Mouse (Mus musculus) testis, adult 2 months (tissue): Measurements from ENCODE around the gene Sfn. TPM values are rescaled to one million over a fixed set of nuclear protein-coding genes. Genes with fewer than 3 reads are reported as not detected.

Experiments used
- H3K27ac ChIP-seq: fragments of 200-500 bp; 2 replicates; pipeline ENCODE4 v1.5.1; 2012; ENCODE audit warnings: low read depth, low read length; ENCODE audit not compliant: control insufficient read depth, insufficient read depth
- H3K27me3 ChIP-seq: fragments of 200-500 bp; 2 replicates; pipeline ENCODE4 v1.6.1; 2012; ENCODE audit warnings: mild to moderate bottlenecking, low read length, moderate library complexity; ENCODE audit not compliant: control insufficient read depth, insufficient read depth
- H3K36me3 ChIP-seq: fragments of 200-500 bp; 2 replicates; pipeline ENCODE4 v1.6.1; 2012; ENCODE audit warnings: mild to moderate bottlenecking, low read length; ENCODE audit not compliant: control insufficient read depth, insufficient read depth
- H3K4me1 ChIP-seq: fragments of 200-500 bp; 2 replicates; pipeline ENCODE4 v1.6.1; 2012; ENCODE audit warnings: low read length; ENCODE audit not compliant: control insufficient read depth, insufficient read depth
- H3K4me3 ChIP-seq: fragments of 200-500 bp; 2 replicates; pipeline ENCODE4 v1.5.1; 2012; ENCODE audit warnings: low read depth, mild to moderate bottlenecking, low read length, moderate library complexity, mixed read lengths; ENCODE audit not compliant: control insufficient read depth
- CTCF ChIP-seq: fragments of 200-500 bp; IDR thresholded peaks from 2 replicates; pipeline ENCODE4 v1.5.1; 2012; ENCODE audit warnings: low read depth, mild to moderate bottlenecking, inconsistent platforms, low read length, moderate library complexity; ENCODE audit not compliant: control insufficient read depth, insufficient read depth, insufficient replicate concordance
- POLR2A ChIP-seq: fragments of 200-500 bp; IDR thresholded peaks from 2 replicates; pipeline ENCODE4 v1.6.1; 2012; ENCODE audit warnings: low read depth, mild to moderate bottlenecking, inconsistent platforms, low read length, moderate library complexity; ENCODE audit not compliant: control insufficient read depth
- polyA plus RNA-seq: library from polyadenylated mRNA; depleted of rRNA; stranded (reverse); fragments of >200 nt; gene quantifications from 2 replicates; pipeline ENCODE4 v1.2.3, GENCODE M21; 2012

The Sfn gene
- polyA plus RNA-seq, 1 experiment: 1.1 TPM

DNA sequence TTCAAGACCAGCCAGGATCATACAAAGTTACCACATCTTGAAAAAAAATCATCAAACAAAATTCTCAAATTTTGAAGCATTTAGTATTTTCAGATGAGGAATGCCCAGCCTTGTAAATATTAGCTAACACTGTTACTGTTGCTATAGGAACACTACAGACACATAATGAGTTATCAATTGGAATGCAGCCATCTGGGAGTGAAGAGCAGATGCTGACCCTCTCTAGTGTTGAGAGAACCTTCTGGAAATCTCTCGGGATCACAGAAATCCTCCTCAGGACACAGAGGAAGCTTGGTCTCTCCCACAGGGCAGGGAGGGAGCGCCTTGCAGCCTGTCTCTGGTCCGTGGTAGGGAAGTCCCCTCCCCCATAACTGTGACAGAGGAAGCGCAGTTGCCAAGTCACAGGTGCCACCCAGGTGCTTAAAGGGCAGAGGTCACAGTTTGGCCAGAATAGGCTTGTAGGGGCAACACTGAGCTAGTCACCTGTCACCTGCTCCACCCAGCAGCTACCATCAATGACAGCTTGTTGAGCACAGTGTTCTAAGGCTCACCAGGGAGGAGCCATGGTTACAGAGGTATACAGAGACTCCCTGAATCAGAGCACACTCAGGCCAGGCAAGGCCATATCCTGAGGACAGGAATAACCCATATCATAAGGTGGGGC is 17.6 kb upstream of the Sfn start:
- Histone ChIP-seq H3K4me3 (no peak overlapping the region), H3K27me3 (no peaks in the 10 kb centered on the region), H3K36me3 (no peaks in the 10 kb centered on the region), H3K4me1 (peaks cover 2% of the 10 kb centered on the region; the same call in 1 of the 2 replicates), H3K27ac (no peak overlapping the region)
- TF ChIP-seq CTCF (no peak), POLR2A (no peak)

DNA sequence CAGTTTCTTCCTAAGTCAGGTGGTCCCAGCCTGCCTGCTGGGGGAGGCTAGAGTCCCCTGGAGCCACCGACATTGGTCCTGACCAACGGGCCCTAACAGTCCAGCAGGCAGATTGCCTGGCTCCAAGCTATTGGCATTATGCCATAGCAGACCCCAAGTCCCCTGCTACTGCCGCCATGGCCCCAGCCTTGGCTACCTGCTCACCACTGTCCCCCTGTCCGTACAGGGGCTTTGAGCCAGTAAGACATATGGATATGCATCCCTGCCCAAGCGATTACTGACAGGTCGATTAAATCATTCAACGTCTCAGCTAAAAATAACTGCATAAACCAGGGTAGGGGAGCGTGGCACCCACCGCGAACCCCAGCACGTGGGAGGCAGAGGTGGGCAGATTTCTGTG is 16.0 kb upstream of the Sfn start:
- no peaks in the 10 kb centered on the region for H3K27me3 ChIP-seq
- no peak overlapping the region for H3K4me3 ChIP-seq
- peaks cover 2% of the 10 kb centered on the region; the same call in 1 of the 2 replicates for H3K4me1 ChIP-seq
- no peaks in the 10 kb centered on the region for H3K36me3 ChIP-seq
- no peak for TF ChIP-seq CTCF
- no peak for TF ChIP-seq POLR2A
- no peak overlapping the region for H3K27ac ChIP-seq

DNA sequence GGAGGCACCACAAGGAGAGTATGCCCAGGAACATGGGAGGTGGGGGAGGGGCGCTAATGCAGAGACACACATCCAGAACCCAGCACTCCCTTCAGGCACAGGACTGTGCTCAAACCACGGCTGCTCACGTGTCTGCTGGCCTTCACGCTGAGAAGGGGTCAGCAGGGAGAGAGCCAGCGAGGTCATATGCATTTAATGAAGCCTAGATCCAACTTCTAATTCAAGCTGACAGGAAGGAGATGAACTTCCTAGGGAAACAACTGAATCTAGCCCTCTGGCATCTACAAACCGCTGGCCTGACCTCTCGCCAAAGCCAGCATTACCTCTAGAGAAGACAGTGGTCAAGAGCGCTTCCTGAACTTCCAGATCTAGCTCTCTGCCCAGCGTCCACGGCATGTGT is 13.4 kb upstream of the Sfn start:
- Histone ChIP-seq H3K36me3 (no peaks in the 10 kb centered on the region), H3K27me3 (no peaks in the 10 kb centered on the region), H3K4me3 (no peak overlapping the region), H3K27ac (no peak overlapping the region), H3K4me1 (peaks cover 2% of the 10 kb centered on the region; the same call in 1 of the 2 replicates)
- TF ChIP-seq POLR2A (no peak), CTCF (no peak)

DNA sequence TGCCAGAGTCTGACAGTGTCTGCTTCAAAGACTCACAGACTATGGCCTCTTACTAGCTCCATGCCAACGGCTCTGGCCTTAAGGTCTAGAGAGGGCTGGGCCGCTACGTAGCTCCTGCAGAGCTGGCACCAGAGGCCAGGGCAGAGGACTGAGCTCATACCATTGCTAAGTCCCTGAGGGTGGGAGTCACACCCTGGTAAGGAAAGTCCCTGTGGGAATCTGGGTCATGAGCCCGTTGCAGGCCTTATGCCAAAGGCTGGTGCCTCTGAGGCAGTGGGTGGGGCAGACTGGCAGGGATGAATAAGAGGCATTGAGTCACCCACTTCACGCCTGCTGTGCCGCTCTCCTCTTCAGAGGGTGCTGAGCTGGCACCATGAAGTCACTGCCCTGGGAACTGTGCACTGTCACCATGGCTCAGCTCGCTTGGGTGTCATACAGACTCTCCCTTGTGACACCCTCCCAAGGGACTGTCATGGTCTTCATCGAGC is 12.3 kb upstream of the Sfn start:
- no peaks in the 10 kb centered on the region for H3K36me3 ChIP-seq

DNA sequence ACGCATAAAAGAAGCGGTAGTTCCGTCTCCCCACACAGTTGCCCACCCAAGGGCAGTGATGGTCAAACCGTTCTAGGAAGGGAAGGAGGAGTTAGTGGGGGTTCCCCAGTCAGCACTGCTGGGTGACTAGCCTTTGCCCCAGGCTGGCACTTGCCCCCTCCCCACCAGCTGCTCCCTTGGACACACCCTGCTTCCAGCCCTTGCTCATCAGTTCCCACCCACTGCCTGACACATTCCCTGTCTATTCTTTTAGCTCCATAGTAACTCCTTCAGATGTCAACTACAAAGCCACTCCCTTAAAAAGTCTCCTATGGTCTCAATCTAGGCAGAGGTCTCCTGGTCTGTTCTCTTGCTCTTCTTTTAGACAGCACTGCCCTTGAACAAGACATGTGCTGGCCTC is 11.9 kb upstream of the Sfn start:
- no peak overlapping the region for H3K27ac ChIP-seq
- H3K27me3 ChIP-seq: no peaks in the 10 kb centered on the region
- no peaks in the 10 kb centered on the region for H3K4me1 ChIP-seq
- H3K4me3 ChIP-seq: no peak overlapping the region
- TF ChIP-seq CTCF (no peak), POLR2A (no peak)
- no peaks in the 10 kb centered on the region for H3K36me3 ChIP-seq

More for the DNA sequence above, 12.3 kb upstream of the Sfn start:
- Histone ChIP-seq H3K27ac (no peak overlapping the region), H3K4me3 (no peak overlapping the region), H3K4me1 (no peaks in the 10 kb centered on the region), H3K27me3 (no peaks in the 10 kb centered on the region)
- TF ChIP-seq POLR2A: no peak

DNA sequence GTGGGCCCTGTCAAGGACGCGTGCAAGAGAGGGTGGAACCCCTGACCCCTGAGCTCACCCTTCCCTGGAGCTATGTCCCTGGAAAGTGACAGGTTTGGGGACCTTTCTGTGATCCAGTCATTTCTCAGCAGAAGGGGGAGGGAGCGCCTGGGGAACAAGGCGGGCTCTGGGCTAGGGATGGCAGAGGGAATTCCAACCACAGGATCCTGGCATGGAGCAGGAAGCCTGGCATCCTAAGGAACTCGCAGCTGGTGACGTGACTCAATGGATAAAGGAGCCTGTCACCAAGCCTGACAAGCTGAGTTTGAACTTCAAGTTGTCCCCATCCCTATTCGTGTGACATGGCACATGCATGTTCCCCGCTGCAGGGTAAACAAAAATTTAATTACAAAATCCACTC is 11.1 kb upstream of the Sfn start:
- no peak overlapping the region for H3K4me3 ChIP-seq
- no peaks in the 10 kb centered on the region for H3K4me1 ChIP-seq
- no peak for TF ChIP-seq CTCF
- H3K36me3 ChIP-seq: no peaks in the 10 kb centered on the region
- no peak overlapping the region for H3K27ac ChIP-seq
- no peaks in the 10 kb centered on the region for H3K27me3 ChIP-seq

DNA sequence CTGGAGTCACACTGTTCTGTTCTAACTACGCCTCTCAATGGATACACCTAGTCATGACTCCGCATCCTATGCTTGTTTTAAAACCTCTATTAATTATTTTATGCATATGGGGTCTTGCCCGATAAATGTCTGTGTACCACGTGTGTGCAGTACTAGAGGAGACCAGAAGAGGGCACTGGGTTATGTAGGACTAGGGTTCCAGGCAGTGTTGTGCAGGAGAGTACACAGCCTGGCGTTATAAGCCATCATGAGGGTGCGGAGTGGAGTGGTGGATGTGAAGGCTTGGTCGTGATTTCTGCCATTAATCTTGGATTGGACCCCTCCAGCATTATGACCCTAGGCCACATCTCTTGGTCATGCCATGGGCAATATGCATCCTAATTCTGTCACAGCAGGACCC is 10.4 kb upstream of the Sfn start:
- peak; percentile 36; the same call in 1 of the 2 replicates for TF ChIP-seq CTCF
- TF ChIP-seq POLR2A: no peak
- Histone ChIP-seq H3K27me3 (no peaks in the 10 kb centered on the region), H3K4me3 (no peak overlapping the region), H3K36me3 (no peaks in the 10 kb centered on the region), H3K4me1 (no peaks in the 10 kb centered on the region), H3K27ac (no peak overlapping the region)

DNA sequence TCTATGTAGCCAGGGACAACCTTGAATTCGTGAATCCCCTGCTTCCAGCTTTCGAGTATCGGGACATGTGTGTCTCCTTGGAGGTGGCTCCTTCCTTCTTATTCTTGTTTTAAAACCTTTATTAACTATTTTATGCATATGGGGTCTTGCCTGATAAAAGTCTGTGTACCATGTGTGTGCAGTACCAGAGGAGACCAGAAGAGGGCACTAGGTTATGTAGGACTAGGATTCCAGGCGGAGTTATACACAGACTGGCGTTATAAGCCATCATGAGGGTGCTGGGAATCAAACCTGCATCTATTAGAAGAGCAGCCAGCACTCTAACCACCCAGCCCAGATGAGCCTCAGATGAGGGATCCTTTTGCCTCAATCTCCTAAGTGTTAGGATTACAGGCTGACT is 9.8 kb upstream of the Sfn start:
- H3K4me3 ChIP-seq: no peak overlapping the region
- TF ChIP-seq POLR2A (no peak), CTCF (no peak)
- H3K27ac ChIP-seq: no peak overlapping the region
- no peaks in the 10 kb centered on the region for H3K27me3 ChIP-seq
- no peaks in the 10 kb centered on the region for H3K4me1 ChIP-seq
- no peaks in the 10 kb centered on the region for H3K36me3 ChIP-seq
